Mouse (Mus musculus): ENCODE measurements around the gene Golga4.

GRCm38 (mm10) chr9:118606817-118607371 lies 100.8 kb downstream of the Golga4 start:
- TF ChIP-seq CTCF (IDR thresholded peaks at IDR 0.05; ENCODE audit: low read depth) (no peak), EP300 (IDR thresholded peaks at IDR 0.05; ENCODE audit: low read depth) (no peak)

Measured in heart, postnatal 0 days (tissue).